Mouse (Mus musculus): ENCODE data around the gene Gm26657.

Gm26657 gene

GRCm38 (mm10) chr4:56757693-56758092 is 17.8 kb downstream of the Gm26657 start:
- no peak for DNase-seq (ENCODE audit: low read depth, low spot score)

GRCm38 (mm10) chr4:56767861-56768284 is 28.0 kb downstream of the Gm26657 start:
- DNase-seq (ENCODE audit: low read depth, low spot score) = no peak

GRCm38 (mm10) chr4:56768913-56769312 is 29.0 kb downstream of the Gm26657 start:
- DNase-seq (ENCODE audit: low read depth, low spot score) = no peak

GRCm38 (mm10) chr4:56771065-56771464 is 31.2 kb downstream of the Gm26657 start:
- DNase-seq (ENCODE audit: low read depth, low spot score) = no peak

All from CD4-positive, CD25-positive, alpha-beta regulatory T cell, adult 2 months (primary cell).